Mouse (Mus musculus) liver, embryonic 16.5 days (tissue): ENCODE measurements around the gene Gria3. TPM values are rescaled to one million over a fixed set of nuclear protein-coding genes. Genes with fewer than 3 reads are reported as not detected.

Experiments used
- ATAC-seq: fragments of 200-750 bp; cut with Nextera tagmentation; 2 replicates; pipeline ENCODE4 v1.8.0; 2017; ENCODE audit warnings: low read depth, mild to moderate bottlenecking, moderate number of reproducible peaks, moderate library complexity
- H3K27ac ChIP-seq: fragments of 300-500 bp; sonication (generic); 2 replicates; pipeline ENCODE4 v1.5.1; 2014; ENCODE audit warnings: mild to moderate bottlenecking, low read length
- H3K27me3 ChIP-seq: fragments of 300-500 bp; sonication (generic); 2 replicates; pipeline ENCODE4 v1.6.1; 2014; ENCODE audit warnings: low read depth, low read length, mixed read lengths; ENCODE audit not compliant: control insufficient read depth, insufficient read depth
- H3K36me3 ChIP-seq: fragments of 300-500 bp; sonication (generic); 2 replicates; pipeline ENCODE4 v1.6.1; 2014; ENCODE audit warnings: mild to moderate bottlenecking; ENCODE audit not compliant: control insufficient read depth, insufficient read depth
- H3K4me1 ChIP-seq: fragments of 300-500 bp; sonication (generic); 2 replicates; pipeline ENCODE4 v1.6.1; 2014; ENCODE audit warnings: low read depth, low read length, mixed read lengths; ENCODE audit not compliant: control insufficient read depth
- H3K4me2 ChIP-seq: fragments of 300-500 bp; sonication (generic); 2 replicates; pipeline ENCODE4 v1.6.1; 2014; ENCODE audit warnings: low read depth, low read length, mixed read lengths
- H3K4me3 ChIP-seq: fragments of 300-500 bp; sonication (generic); 2 replicates; pipeline ENCODE4 v1.5.1; 2014; ENCODE audit warnings: low read depth, mild to moderate bottlenecking, low read length
- H3K9ac ChIP-seq: fragments of 300-500 bp; sonication (generic); 2 replicates; pipeline ENCODE4 v1.6.1; 2014; ENCODE audit warnings: low read depth, low read length
- H3K9me3 ChIP-seq: fragments of 300-500 bp; sonication (generic); replicated peaks from 2 replicates; pipeline ENCODE4 v1.6.1; 2016; ENCODE audit warnings: low read length; ENCODE audit not compliant: control insufficient read depth
- WGBS: fragments of 180-500 bp; shearing (Covaris S2); extraction: QIAGEN DNeasy Blood & Tissue Kit; methylation state at CpG from one replicate; pipeline ENCODE4 v1.1.7; 2014; ENCODE audit not compliant: insufficient replicate concordance; 5-methylcytosine and 5-hydroxymethylcytosine counted together
- polyA plus RNA-seq: library from polyadenylated mRNA; unstranded; fragments of >200 nt; fragmentation: Nextera tagmentation; extraction: Ambion mirVana; gene quantifications from 2 replicates; pipeline ENCODE4 v1.2.1, GENCODE M21; 2015

The Gria3 gene
- polyA plus RNA-seq, 1 experiment from 2014 or later, result 1.1 TPM

GRCm38 (mm10) chrX:41514982-41515381 lies 114.3 kb downstream of the Gria3 start:
- Histone ChIP-seq H3K4me3 (no peak overlapping the region), H3K4me2 (no peak overlapping the region), H3K4me1 (no peaks in the 10 kb centered on the region), H3K9ac (no peak overlapping the region), H3K27me3 (no peaks in the 10 kb centered on the region), H3K27ac (no peak overlapping the region), H3K36me3 (no peaks in the 10 kb centered on the region), H3K9me3 (no peaks in the 10 kb centered on the region)
- ATAC-seq, result no peak
- WGBS, result 29% methylated on average over 3 of the region's 3 CpGs

GRCm38 (mm10) chrX:41532511-41532910 lies 131.9 kb downstream of the Gria3 start:
- Histone ChIP-seq H3K4me3 (no peak overlapping the region), H3K9ac (no peak overlapping the region), H3K4me2 (no peak overlapping the region), H3K27me3 (no peaks in the 10 kb centered on the region), H3K36me3 (no peaks in the 10 kb centered on the region), H3K4me1 (no peaks in the 10 kb centered on the region), H3K9me3 (no peaks in the 10 kb centered on the region), H3K27ac (no peak overlapping the region)
- ATAC-seq, result no peak
- WGBS, result 35% methylated on average over 2 of the region's 2 CpGs

- H3K9me3 ChIP-seq, result no peaks in the 10 kb centered on the region
- no peaks in the 10 kb centered on the region for H3K4me1 ChIP-seq
- 55% methylated on average over 2 of the region's 2 CpGs for WGBS
- H3K36me3 ChIP-seq, result no peaks in the 10 kb centered on the region
- no peak for ATAC-seq
- H3K4me3 ChIP-seq, result no peak overlapping the region
- no peak overlapping the region for H3K27ac ChIP-seq
- H3K4me2 ChIP-seq, result no peak overlapping the region
- no peaks in the 10 kb centered on the region for H3K27me3 ChIP-seq
- H3K9ac ChIP-seq, result no peak overlapping the region
These were observed 135.2 kb downstream of the Gria3 start for GRCm38 (mm10) chrX:41535886-41536285.

- Histone ChIP-seq H3K9ac (no peak overlapping the region), H3K27me3 (no peaks in the 10 kb centered on the region), H3K4me1 (no peaks in the 10 kb centered on the region), H3K27ac (no peak overlapping the region), H3K4me2 (no peak overlapping the region), H3K9me3 (no peaks in the 10 kb centered on the region), H3K36me3 (no peaks in the 10 kb centered on the region), H3K4me3 (no peak overlapping the region)
- 57% methylated on average over 6 of the region's 6 CpGs for WGBS
- ATAC-seq, result no peak
These were observed 161.8 kb downstream of the Gria3 start for GRCm38 (mm10) chrX:41562296-41563060.

- no peaks in the 10 kb centered on the region for H3K27me3 ChIP-seq
- H3K4me3 ChIP-seq, result no peak overlapping the region
- no peak overlapping the region for H3K27ac ChIP-seq
- no peaks in the 10 kb centered on the region for H3K36me3 ChIP-seq
- ATAC-seq, result no peak
- 62% methylated on average over 2 of the region's 2 CpGs for WGBS
- H3K9ac ChIP-seq, result no peak overlapping the region
- no peaks in the 10 kb centered on the region for H3K4me1 ChIP-seq
- no peak overlapping the region for H3K4me2 ChIP-seq
- H3K9me3 ChIP-seq, result no peaks in the 10 kb centered on the region
These were observed 164.2 kb downstream of the Gria3 start for GRCm38 (mm10) chrX:41564898-41565297.

- H3K36me3 ChIP-seq, result no peaks in the 10 kb centered on the region
- no peak overlapping the region for H3K27ac ChIP-seq
- WGBS, result 31% methylated on average over 1 of the region's 1 CpGs
- H3K9me3 ChIP-seq, result no peaks in the 10 kb centered on the region
- no peak overlapping the region for H3K9ac ChIP-seq
- H3K4me3 ChIP-seq, result no peak overlapping the region
- no peaks in the 10 kb centered on the region for H3K27me3 ChIP-seq
- ATAC-seq, result no peak
- no peaks in the 10 kb centered on the region for H3K4me1 ChIP-seq
- H3K4me2 ChIP-seq, result no peak overlapping the region
These were observed 172.4 kb downstream of the Gria3 start for GRCm38 (mm10) chrX:41573079-41573478.

- no peaks in the 10 kb centered on the region for H3K9me3 ChIP-seq
- ATAC-seq, result no peak
- H3K9ac ChIP-seq, result no peak overlapping the region
- 46% methylated on average over 5 of the region's 5 CpGs for WGBS
- no peak overlapping the region for H3K27ac ChIP-seq
- H3K36me3 ChIP-seq, result no peaks in the 10 kb centered on the region
- no peaks in the 10 kb centered on the region for H3K4me1 ChIP-seq
- no peak overlapping the region for H3K4me3 ChIP-seq
- H3K27me3 ChIP-seq, result no peaks in the 10 kb centered on the region
- no peak overlapping the region for H3K4me2 ChIP-seq
These were observed 178.1 kb downstream of the Gria3 start for GRCm38 (mm10) chrX:41578797-41579196.

GRCm38 (mm10) chrX:41587692-41588091 lies 187.0 kb downstream of the Gria3 start:
- Histone ChIP-seq H3K4me1 (no peaks in the 10 kb centered on the region), H3K27ac (no peak overlapping the region)
- ATAC-seq, result no peak

GRCm38 (mm10) chrX:41607181-41607580 lies 206.5 kb downstream of the Gria3 start:
- H3K4me3 ChIP-seq, result no peak overlapping the region
- H3K4me1 ChIP-seq, result no peaks in the 10 kb centered on the region
- no peak overlapping the region for H3K27ac ChIP-seq
- H3K9me3 ChIP-seq, result no peaks in the 10 kb centered on the region
- WGBS, result 55% methylated on average over 1 of the region's 1 CpGs
- no peak overlapping the region for H3K9ac ChIP-seq
- no peak for ATAC-seq
- H3K36me3 ChIP-seq, result no peaks in the 10 kb centered on the region
- no peak overlapping the region for H3K4me2 ChIP-seq
- H3K27me3 ChIP-seq, result no peaks in the 10 kb centered on the region

More at GRCm38 (mm10) chrX:41587692-41588091, 187.0 kb downstream of the Gria3 start:
- H3K4me2 ChIP-seq, result no peak overlapping the region
- H3K9ac ChIP-seq, result no peak overlapping the region
- no peak overlapping the region for H3K4me3 ChIP-seq
- H3K36me3 ChIP-seq, result no peaks in the 10 kb centered on the region
- WGBS, result 78% methylated on average over 3 of the region's 3 CpGs
- H3K9me3 ChIP-seq, result no peaks in the 10 kb centered on the region
- H3K27me3 ChIP-seq, result no peaks in the 10 kb centered on the region
